In genomic region chr11:53500569-53500968, GRCm38 (mm10) we compare ENCODE assay signal across 10 mouse cellular contexts. TPM values are rescaled to one million over a fixed set of nuclear protein-coding genes. Genes with fewer than 3 reads are reported as not detected.
DNase-seq lines count a peak whose midpoint lies in the region; ATAC-seq and TF ChIP-seq lines count a peak whose summit lies in the region.
"Had no signal": no experiment of that assay in that cellular context is flagged by ENCODE, and none has a peak within 500 bp of the region (broad histone marks: within the 10 kb centered on the region; RNA-seq: fewer than 3 reads in every experiment).

No protein-coding gene starts in this region.

- TF ChIP-seq EP300 in heart, postnatal 0 days (IDR thresholded peaks at IDR 0.05; ENCODE audit: low read depth) = no peak

- H3K4me1 ChIP-seq in heart, embryonic 10.5 days = peaks cover 11% of the 10 kb centered on the region; the same call in 1 of the 2 replicates
- 0 out of 2 replicates have a peak, but pooled peaks cover 6% of the 10 kb centered on the region for H3K4me1 ChIP-seq in heart, postnatal 0 days (ENCODE audit: control insufficient read depth, insufficient read depth)
- H3K4me1 ChIP-seq in lung, embryonic 15.5 days = peaks cover 7% of the 10 kb centered on the region; the same call in 1 of the 2 replicates

- 10% methylated on average over 11 of the region's 11 CpGs for WGBS in heart, embryonic 10.5 days
- 9% methylated on average over 11 of the region's 11 CpGs for WGBS in heart, postnatal 0 days
- 7% methylated on average over 11 of the region's 11 CpGs for WGBS in lung, embryonic 15.5 days

- H3K27me3 ChIP-seq in heart, embryonic 10.5 days (ENCODE audit: insufficient read depth, poor library complexity, severe bottlenecking) = peaks cover 16% of the 10 kb centered on the region; the same call in 1 of the 2 replicates
- no peaks in the 10 kb centered on the region for H3K27me3 ChIP-seq in heart, postnatal 0 days (ENCODE audit: control insufficient read depth, insufficient read depth, low read length)
- no peaks in the 10 kb centered on the region for H3K27me3 ChIP-seq in lung, embryonic 15.5 days
- H3K27me3 ChIP-seq: CH12.LX had no signal

- H3K36me3 ChIP-seq in heart, embryonic 10.5 days = no peaks in the 10 kb centered on the region
- no peaks in the 10 kb centered on the region for H3K36me3 ChIP-seq in heart, postnatal 0 days (replicated peaks; ENCODE audit: control insufficient read depth, insufficient read depth, low read length)
- no peaks in the 10 kb centered on the region for H3K36me3 ChIP-seq in lung, embryonic 15.5 days

- ATAC-seq in heart, postnatal 0 days (ENCODE audit: insufficient read depth, low read depth) = 0 out of 2 replicates have a peak, but pooled peaks have one; percentile 33
- peak; percentile 81 for ATAC-seq in lung, embryonic 15.5 days (ENCODE audit: borderline replicate concordance, extremely low read depth, low FRiP score, low TSS enrichment)

- DNase-seq in heart, embryonic 10.5 days (ENCODE audit: low spot score) = no peak
- DNase-seq in heart, postnatal 36 days = no peak
- DNase-seq in NIH3T3 (ENCODE audit: low read depth) = peak; percentile 65
- no peak for DNase-seq in heart, postnatal 0 days (ENCODE audit: low spot score)
- no peak for DNase-seq in left cerebral cortex, adult 18-20 months (ENCODE audit: low spot score in 2 of 2)
- DNase-seq in frontal cortex, postnatal 36 days (ENCODE audit: low spot score in 2 of 2) = no peak
- DNase-seq in ovary, adult 18-20 months (ENCODE audit: low spot score) = no peak

- H3K9ac ChIP-seq in heart, postnatal 0 days (replicated peaks; ENCODE audit: low read depth, low read length) = no peak overlapping the region
- no peak overlapping the region for H3K9ac ChIP-seq in lung, embryonic 15.5 days

- no peak overlapping the region; the same call in 1 of the 2 replicates for H3K4me2 ChIP-seq in heart, postnatal 0 days (ENCODE audit: low read depth, low read length)
- peak overlapping the region; percentile 35 for H3K4me2 ChIP-seq in lung, embryonic 15.5 days

- peak overlapping the region; percentile 25; the same call in 1 of the 2 replicates for H3K4me3 ChIP-seq in heart, embryonic 10.5 days
- H3K4me3 ChIP-seq in heart, postnatal 0 days (ENCODE audit: low read depth, low read length) = no peak overlapping the region
- H3K4me3 ChIP-seq in lung, embryonic 15.5 days = no peak overlapping the region

- H3K9me3 ChIP-seq in heart, embryonic 10.5 days = no peaks in the 10 kb centered on the region
- H3K9me3 ChIP-seq in heart, postnatal 0 days (replicated peaks; ENCODE audit: control insufficient read depth, low read length) = no peaks in the 10 kb centered on the region
- H3K9me3 ChIP-seq in lung, embryonic 15.5 days = no peaks in the 10 kb centered on the region

- intact Hi-C loops in heart, postnatal 36 days (cut with DNase I) = no loop called here

- no peak overlapping the region for H3K27ac ChIP-seq in heart, embryonic 10.5 days
- H3K27ac ChIP-seq in heart, postnatal 0 days (ENCODE audit: low read depth) = no peak overlapping the region
- no peak overlapping the region for H3K27ac ChIP-seq in lung, embryonic 15.5 days

- no peak for TF ChIP-seq CTCF in heart, postnatal 0 days (IDR thresholded peaks at IDR 0.05; ENCODE audit: low read depth)

RNA-seq across cellular contexts. Expression of gene Sept8, which starts 18.5 kb away (rescaled TPM):
- 20.1 and 22.9 TPM in 2 replicates for polyA plus RNA-seq in heart, embryonic 10.5 days (2016; fragmentation: Nextera tagmentation; extraction: Ambion mirVana)
- total RNA-seq in heart, postnatal 36 days (2021) = 10 to 100 TPM; 28.4 to 35.3 TPM
- total RNA-seq in heart, postnatal 0 days (2014; rRNA removed; ENCODE audit: low replicate concordance) = 47.1 and 55.8 TPM in 2 replicates
- 10.3 and 11.5 TPM in 2 replicates for polyA plus RNA-seq in heart, postnatal 0 days (2015; fragmentation: Nextera tagmentation; extraction: Ambion mirVana)
- polyA plus RNA-seq in lung, embryonic 15.5 days (2015; fragmentation: Nextera tagmentation; extraction: Ambion mirVana) = 24.3 and 25.1 TPM in 2 replicates
- 100 to 1,000 TPM; 288 to 309 TPM for total RNA-seq in left cerebral cortex, adult 18-20 months (2021)

RNA-seq across cellular contexts. Expression of gene Sowaha, which starts 20.5 kb away (rescaled TPM):
- polyA plus RNA-seq in heart, embryonic 10.5 days (2016; fragmentation: Nextera tagmentation; extraction: Ambion mirVana) = 0.32 and 0.38 TPM in 2 replicates
- under 1 TPM; 0.14 TPM for total RNA-seq in heart, postnatal 36 days (2021)
- not detected in 2 replicates for total RNA-seq in heart, postnatal 0 days (2014; rRNA removed; ENCODE audit: low replicate concordance)
- 0.04 and 0.08 TPM in 2 replicates for polyA plus RNA-seq in heart, postnatal 0 days (2015; fragmentation: Nextera tagmentation; extraction: Ambion mirVana)
- 0.06 and 0.24 TPM in 2 replicates for polyA plus RNA-seq in lung, embryonic 15.5 days (2015; fragmentation: Nextera tagmentation; extraction: Ambion mirVana)
- total RNA-seq in left cerebral cortex, adult 18-20 months (2021) = 10 to 100 TPM; 61.7 to 78.5 TPM
- total RNA-seq: CH12.LX had no signal

RNA-seq across cellular contexts. Expression of gene Gm9945, which starts 20.6 kb away (rescaled TPM):
- polyA plus RNA-seq in heart, embryonic 10.5 days (2016; fragmentation: Nextera tagmentation; extraction: Ambion mirVana) = not detected in 2 replicates
- not detected for total RNA-seq in heart, postnatal 36 days (2021)
- total RNA-seq in heart, postnatal 0 days (2014; rRNA removed; ENCODE audit: low replicate concordance) = not detected in 2 replicates
- not detected in 2 replicates for polyA plus RNA-seq in heart, postnatal 0 days (2015; fragmentation: Nextera tagmentation; extraction: Ambion mirVana)
- not detected in 2 replicates for polyA plus RNA-seq in lung, embryonic 15.5 days (2015; fragmentation: Nextera tagmentation; extraction: Ambion mirVana)
- 1 to 10 TPM; 2.0 to 2.1 TPM for total RNA-seq in left cerebral cortex, adult 18-20 months (2021)
- total RNA-seq: CH12.LX had no signal
- polyA plus RNA-seq: testis, adult 2 months had no signal

RNA-seq across cellular contexts. Expression of gene Gm9837, which starts 30.3 kb away (rescaled TPM):
- not detected in 2 replicates for polyA plus RNA-seq in heart, embryonic 10.5 days (2016; fragmentation: Nextera tagmentation; extraction: Ambion mirVana)
- total RNA-seq in heart, postnatal 36 days (2021) = not detected
- total RNA-seq in heart, postnatal 0 days (2014; rRNA removed; ENCODE audit: low replicate concordance) = not detected in 2 replicates
- not detected in 2 replicates for polyA plus RNA-seq in heart, postnatal 0 days (2015; fragmentation: Nextera tagmentation; extraction: Ambion mirVana)
- polyA plus RNA-seq in lung, embryonic 15.5 days (2015; fragmentation: Nextera tagmentation; extraction: Ambion mirVana) = not detected in 2 replicates
- not detected for total RNA-seq in left cerebral cortex, adult 18-20 months (2021)
- total RNA-seq: CH12.LX had no signal

RNA-seq across cellular contexts. Expression of gene Shroom1, which starts 43.6 kb away (rescaled TPM):
- polyA plus RNA-seq in heart, embryonic 10.5 days (2016; fragmentation: Nextera tagmentation; extraction: Ambion mirVana) = 2.3 and 2.5 TPM in 2 replicates
- total RNA-seq in heart, postnatal 36 days (2021) = under 1 TPM; 0.39 to 0.76 TPM
- 1.4 and 2.9 TPM in 2 replicates for total RNA-seq in heart, postnatal 0 days (2014; rRNA removed; ENCODE audit: low replicate concordance)
- 0.40 and 0.41 TPM in 2 replicates for polyA plus RNA-seq in heart, postnatal 0 days (2015; fragmentation: Nextera tagmentation; extraction: Ambion mirVana)
- 1.8 and 2.4 TPM in 2 replicates for polyA plus RNA-seq in lung, embryonic 15.5 days (2015; fragmentation: Nextera tagmentation; extraction: Ambion mirVana)
- total RNA-seq in left cerebral cortex, adult 18-20 months (2021) = 1 to 10 TPM; 5.4 to 5.6 TPM
- total RNA-seq: CH12.LX had no signal

Comparison
In these comparisons a context has a peak if more than half of its experiments do, and no peak if none do; other contexts are left out.
1. RNA of gene Sowaha, which starts 20.5 kb away (total RNA-seq): 61.7 to 78.5 TPM in left cerebral cortex, adult 18-20 months; 0.14 TPM in heart, postnatal 36 days and not detected in heart, postnatal 0 days; every median in the first group is over 10 times any median in the second.